Mouse (Mus musculus) embryonic facial prominence, embryonic 10.5 days (tissue): ENCODE measurements around the gene Sf3a2. TPM values are rescaled to one million over a fixed set of nuclear protein-coding genes. Genes with fewer than 3 reads are reported as not detected.
A peak's percentile ranks its signal among the peaks of the same experiment; 100 is the strongest.

ENCODE experiments used
- DNase-seq: peaks from one replicate; pipeline ENCODE4 v3.0.0-alpha.2; 2017; ENCODE audit warnings: low spot score
- H3K27ac ChIP-seq: fragments of 300-500 bp; sonication (generic); replicated peaks from 2 replicates; pipeline ENCODE4 v1.5.1; 2016; ENCODE audit warnings: mild to moderate bottlenecking
- H3K27me3 ChIP-seq: fragments of 300-500 bp; sonication (generic); replicated peaks from 2 replicates; pipeline ENCODE4 v1.6.1; 2016; ENCODE audit warnings: low read depth, mild to moderate bottlenecking; ENCODE audit not compliant: poor library complexity, severe bottlenecking
- H3K36me3 ChIP-seq: fragments of 300-500 bp; sonication (generic); replicated peaks from 2 replicates; pipeline ENCODE4 v1.6.1; 2016; ENCODE audit warnings: mild to moderate bottlenecking, moderate library complexity
- H3K4me1 ChIP-seq: fragments of 300-500 bp; sonication (generic); 2 replicates; pipeline ENCODE4 v1.6.1; 2016
- H3K4me3 ChIP-seq: fragments of 300-500 bp; sonication (generic); 2 replicates; pipeline ENCODE4 v1.5.1; 2016; ENCODE audit warnings: mild to moderate bottlenecking, moderate library complexity
- H3K9me3 ChIP-seq: fragments of 300-500 bp; sonication (generic); 2 replicates; pipeline ENCODE4 v1.6.1; 2016; ENCODE audit warnings: mild to moderate bottlenecking
- WGBS: fragments of 180-500 bp; shearing (Covaris S2); methylation state at CpG from one replicate; pipeline ENCODE4 v1.1.7; 2016; 5-methylcytosine and 5-hydroxymethylcytosine counted together
- polyA plus RNA-seq: library from polyadenylated mRNA; unstranded; fragments of >200 nt; fragmentation: Nextera tagmentation; extraction: Ambion mirVana; gene quantifications from 2 replicates; pipeline ENCODE4 v1.2.1, GENCODE M21; 2016

Gene Sf3a2
- polyA plus RNA-seq, 1 experiment from 2014 or later: 114 TPM

- DNase-seq: no peak
- Histone ChIP-seq H3K27me3 (no peaks in the 10 kb centered on the region), H3K4me3 (peak overlapping the region; percentile 86), H3K27ac (no peak overlapping the region; the same call in 1 of the 2 replicates), H3K4me1 (peaks cover 38% of the 10 kb centered on the region), H3K36me3 (peaks cover 71% of the 10 kb centered on the region), H3K9me3 (no peaks in the 10 kb centered on the region)
- WGBS: 83% methylated on average over 9 of the region's 9 CpGs
Measured at GRCm38 (mm10) chr10:80796307-80796848, 1.6 kb upstream of the Sf3a2 start.

DNA sequence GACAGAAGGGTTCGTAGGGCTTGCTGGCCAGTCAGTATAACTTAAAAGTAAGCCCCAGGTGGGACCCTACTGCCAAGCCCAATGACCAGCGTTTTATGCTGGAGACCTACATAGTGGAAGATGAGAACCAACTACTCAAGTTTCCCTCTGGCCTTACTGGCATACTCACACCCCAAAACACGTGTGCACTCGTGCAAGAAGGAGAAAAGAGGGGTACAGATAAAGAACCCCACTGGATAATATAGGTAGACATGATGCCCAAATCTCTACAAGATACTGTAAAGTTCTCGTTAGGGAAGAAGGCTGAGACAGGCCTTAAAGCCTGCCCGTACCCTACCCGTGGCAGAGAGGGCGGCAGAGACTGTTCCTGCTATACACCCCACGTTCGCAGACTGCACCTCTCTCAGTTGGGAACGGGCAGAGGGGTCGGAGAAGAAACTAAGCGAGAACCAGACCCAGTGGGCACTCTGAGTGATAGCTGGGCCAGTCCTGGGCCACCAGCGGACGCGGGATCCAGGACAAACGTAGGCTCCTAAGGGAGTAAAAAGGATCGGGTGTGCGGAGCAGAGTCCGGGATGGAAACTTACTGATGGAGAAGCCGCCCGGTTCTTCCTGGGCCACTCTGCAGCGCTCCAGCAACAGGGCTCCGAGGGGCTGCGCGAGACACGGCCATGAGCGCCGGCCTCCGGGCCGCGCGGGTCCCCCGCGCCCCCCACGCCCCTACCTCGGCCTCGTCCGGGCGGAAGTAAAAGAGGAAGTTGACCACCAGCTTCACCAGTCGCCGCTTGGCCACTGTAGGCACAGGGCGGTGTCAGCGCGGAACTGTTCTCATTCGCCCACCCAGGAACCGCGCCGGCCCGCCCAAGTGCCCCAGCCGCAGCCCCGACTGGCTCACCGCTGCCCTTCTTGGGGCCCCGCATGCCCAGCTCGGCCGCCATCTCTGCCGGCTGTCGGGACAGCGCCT, 530 bp upstream of the Sf3a2 start:
- Histone ChIP-seq H3K27me3 (no peaks in the 10 kb centered on the region), H3K9me3 (no peaks in the 10 kb centered on the region), H3K4me1 (peaks cover 35% of the 10 kb centered on the region), H3K27ac (peak overlapping the region; percentile 98), H3K36me3 (peaks cover 71% of the 10 kb centered on the region), H3K4me3 (peak overlapping the region; percentile 86)
- DNase-seq: no peak
- WGBS: 3% methylated on average over 59 of the region's 59 CpGs

GRCm38 (mm10) chr10:80799070-80799566, 1.1 kb downstream of the Sf3a2 start:
- Histone ChIP-seq H3K4me1 (peaks cover 36% of the 10 kb centered on the region), H3K36me3 (peaks cover 71% of the 10 kb centered on the region), H3K27me3 (no peaks in the 10 kb centered on the region), H3K27ac (peak overlapping the region; percentile 98), H3K9me3 (no peaks in the 10 kb centered on the region), H3K4me3 (peak overlapping the region; percentile 86)
- WGBS: 5% methylated on average over 18 of the region's 18 CpGs
- no peak for DNase-seq

DNA sequence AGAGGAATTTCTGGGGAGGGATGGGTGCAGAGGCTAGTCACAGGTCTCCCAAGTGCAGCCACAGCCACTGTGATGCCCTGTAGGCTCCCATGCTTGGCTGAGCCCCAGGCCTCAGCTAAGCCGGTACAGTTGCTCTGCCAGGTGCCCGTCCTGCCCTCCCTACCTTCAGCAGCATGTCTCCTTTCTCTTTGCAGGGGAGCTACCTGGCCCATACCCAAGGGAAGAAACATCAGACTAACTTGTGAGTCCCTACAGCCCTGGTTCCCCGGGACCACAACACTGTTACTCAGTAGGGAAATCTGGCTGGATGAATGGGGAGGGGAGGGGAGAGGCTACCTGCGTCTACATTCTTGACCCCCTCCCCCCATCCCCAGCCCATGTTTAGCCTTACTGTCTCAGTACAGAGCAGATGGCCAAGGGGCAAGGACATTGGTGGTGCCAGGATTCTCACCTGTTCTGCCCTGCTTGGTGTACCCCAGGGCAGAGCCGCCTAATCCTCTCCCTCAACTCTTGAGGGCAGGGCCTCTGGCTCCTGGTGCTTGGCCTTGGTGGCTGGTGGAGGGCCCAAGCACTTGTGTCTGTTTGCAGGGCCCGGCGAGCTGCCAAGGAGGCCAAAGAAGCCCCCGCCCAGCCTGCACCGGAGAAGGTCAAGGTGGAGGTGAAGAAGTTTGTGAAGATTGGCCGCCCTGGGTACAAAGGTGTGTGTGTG, 4.4 kb downstream of the Sf3a2 start:
- no peak for DNase-seq
- Histone ChIP-seq H3K36me3 (peaks cover 73% of the 10 kb centered on the region), H3K27ac (no peak overlapping the region), H3K4me3 (peak overlapping the region; percentile 18; the same call in 1 of the 2 replicates), H3K27me3 (peaks cover 24% of the 10 kb centered on the region), H3K9me3 (no peaks in the 10 kb centered on the region), H3K4me1 (peaks cover 49% of the 10 kb centered on the region)
- 92% methylated on average over 10 of the region's 10 CpGs for WGBS

DNA sequence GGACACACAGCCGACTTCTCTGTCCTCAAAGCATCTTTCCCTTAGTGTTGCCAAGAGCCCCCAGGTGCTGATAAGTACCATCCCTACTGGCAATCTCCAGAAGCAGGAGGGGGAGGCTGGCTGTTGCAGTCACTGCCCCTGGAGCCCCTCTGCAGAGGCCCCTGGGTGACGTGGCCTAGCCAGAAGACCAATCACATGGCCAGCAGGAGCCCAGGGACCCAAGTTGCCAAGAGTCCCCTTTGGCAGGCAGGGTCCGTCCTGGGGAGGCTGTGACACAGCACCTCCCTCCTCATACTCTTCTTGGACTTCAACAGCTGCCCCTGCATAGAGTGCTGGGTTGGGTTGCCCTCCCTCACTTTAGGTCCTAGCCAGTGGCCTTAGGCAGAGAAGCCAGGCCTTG, 5.0 kb downstream of the Sf3a2 start:
- no peak for DNase-seq
- 0 out of 2 replicates have a peak overlapping the region, but pooled peaks have one; percentile 18 for H3K4me3 ChIP-seq
- H3K27ac ChIP-seq: no peak overlapping the region
- 78% methylated on average over 3 of the region's 3 CpGs for WGBS
- no peaks in the 10 kb centered on the region for H3K9me3 ChIP-seq
- peaks cover 52% of the 10 kb centered on the region for H3K4me1 ChIP-seq
- H3K36me3 ChIP-seq: peaks cover 73% of the 10 kb centered on the region
- peaks cover 30% of the 10 kb centered on the region for H3K27me3 ChIP-seq

DNA sequence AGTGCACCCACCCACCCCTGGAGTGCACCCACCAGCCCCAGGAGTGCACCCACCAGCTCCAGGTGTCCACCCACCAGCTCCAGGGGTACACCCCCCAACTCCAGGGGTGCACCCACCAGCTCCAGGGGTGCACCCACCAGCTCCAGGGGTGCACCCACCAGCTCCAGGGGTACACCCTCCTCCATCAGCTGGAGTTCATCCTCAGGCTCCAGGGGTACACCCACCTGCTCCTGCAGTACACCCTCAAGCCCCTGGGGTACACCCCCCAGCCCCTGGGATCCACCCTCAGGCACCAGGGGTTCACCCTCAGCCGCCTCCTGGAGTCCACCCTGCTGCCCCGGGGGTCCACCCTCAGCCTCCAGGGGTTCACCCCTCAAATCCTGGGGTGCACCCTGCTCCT, 6.3 kb downstream of the Sf3a2 start:
- no peak overlapping the region for H3K27ac ChIP-seq
- H3K4me1 ChIP-seq: peaks cover 62% of the 10 kb centered on the region
- no peaks in the 10 kb centered on the region for H3K9me3 ChIP-seq
- H3K27me3 ChIP-seq: peaks cover 44% of the 10 kb centered on the region
- WGBS: 88% methylated on average over 2 of the region's 2 CpGs
- DNase-seq: no peak
- peak overlapping the region; percentile 25; the same call in 1 of the 2 replicates for H3K4me3 ChIP-seq
- peaks cover 73% of the 10 kb centered on the region for H3K36me3 ChIP-seq

- H3K27ac ChIP-seq: no peak within 1 kb of the TSS
- H3K9me3 ChIP-seq: no peaks in the 10 kb centered on the region
- H3K4me1 ChIP-seq: peaks cover 60% of the 10 kb centered on the region
- peak within 1 kb of the TSS; percentile 68; the same call in 1 of the 2 replicates for H3K4me3 ChIP-seq
- no peak for DNase-seq
- H3K27me3 ChIP-seq: peaks cover 49% of the 10 kb centered on the region
- H3K36me3 ChIP-seq: peaks cover 70% of the 10 kb centered on the region
- 75% methylated on average over 6 of the region's 6 CpGs for WGBS
Measured at GRCm38 (mm10) chr10:80804916-80805315, 6.9 kb downstream of the Sf3a2 start, which contains the start of gene Amh. Gene Amh, plus strand, starts transcription at chr10:80805243.

DNA sequence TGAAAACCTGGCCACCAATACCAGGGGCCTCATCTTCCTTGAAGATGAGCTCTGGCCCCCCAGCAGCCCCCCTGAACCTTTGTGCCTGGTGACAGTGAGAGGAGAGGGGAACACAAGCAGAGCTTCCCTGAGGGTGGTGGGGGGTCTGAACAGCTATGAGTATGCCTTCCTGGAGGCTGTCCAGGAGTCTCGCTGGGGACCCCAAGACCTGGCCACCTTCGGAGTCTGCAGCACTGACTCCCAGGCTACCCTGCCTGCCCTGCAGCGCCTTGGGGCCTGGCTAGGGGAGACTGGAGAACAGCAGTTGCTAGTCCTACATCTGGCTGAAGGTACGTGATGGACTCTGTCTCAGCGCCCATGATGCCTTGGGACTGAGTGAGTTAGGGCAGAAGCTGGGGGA, 7.3 kb downstream of the Sf3a2 start:
- Histone ChIP-seq H3K27ac (no peak overlapping the region), H3K27me3 (peaks cover 53% of the 10 kb centered on the region), H3K4me1 (peaks cover 60% of the 10 kb centered on the region), H3K36me3 (peaks cover 66% of the 10 kb centered on the region), H3K4me3 (0 out of 2 replicates have a peak overlapping the region, but pooled peaks have one; percentile 68), H3K9me3 (no peaks in the 10 kb centered on the region)
- DNase-seq: no peak
- 82% methylated on average over 5 of the region's 5 CpGs for WGBS

GRCm38 (mm10) chr10:80805925-80806324, 7.9 kb downstream of the Sf3a2 start:
- peaks cover 61% of the 10 kb centered on the region for H3K36me3 ChIP-seq
- H3K27ac ChIP-seq: no peak overlapping the region
- H3K27me3 ChIP-seq: peaks cover 59% of the 10 kb centered on the region
- 25% methylated on average over 3 of the region's 3 CpGs for WGBS
- peaks cover 63% of the 10 kb centered on the region for H3K4me1 ChIP-seq
- peak; percentile 83 for DNase-seq
- peak overlapping the region; percentile 68; the same call in 1 of the 2 replicates for H3K4me3 ChIP-seq
- H3K9me3 ChIP-seq: no peaks in the 10 kb centered on the region

- peaks cover 63% of the 10 kb centered on the region for H3K4me1 ChIP-seq
- H3K27ac ChIP-seq: peak overlapping the region; percentile 85
- peaks cover 55% of the 10 kb centered on the region for H3K36me3 ChIP-seq
- peaks cover 65% of the 10 kb centered on the region for H3K27me3 ChIP-seq
- no peaks in the 10 kb centered on the region for H3K9me3 ChIP-seq
- DNase-seq: no peak
- peak overlapping the region; percentile 68 for H3K4me3 ChIP-seq
- 42% methylated on average over 34 of the region's 34 CpGs for WGBS
Measured at GRCm38 (mm10) chr10:80806341-80807056, 8.5 kb downstream of the Sf3a2 start.

- peak; percentile 85 for DNase-seq
- H3K9me3 ChIP-seq: no peaks in the 10 kb centered on the region
- peaks cover 49% of the 10 kb centered on the region for H3K36me3 ChIP-seq
- peaks cover 72% of the 10 kb centered on the region for H3K27me3 ChIP-seq
- H3K27ac ChIP-seq: peak overlapping the region; percentile 85
- WGBS: 1% methylated on average over 58 of the region's 58 CpGs
- H3K4me3 ChIP-seq: peak overlapping the region; percentile 68
- peaks cover 63% of the 10 kb centered on the region for H3K4me1 ChIP-seq
Measured at GRCm38 (mm10) chr10:80807057-80807627, 9.1 kb downstream of the Sf3a2 start.
